Mouse (Mus musculus): ENCODE results near the gene Ttc30a1.

- TF ChIP-seq POLR2A (IDR thresholded peaks at IDR 0.05; ENCODE audit: borderline replicate concordance, low read depth, low read length) (no peak), CTCF (IDR thresholded peaks at IDR 0.05; ENCODE audit: low read depth, low read length) (peak; percentile 95)
These were observed 19.6 kb upstream of the Ttc30a1 start for GRCm38 (mm10) chr2:76001392-76001791.

Data from bone marrow macrophage, adult 2 months (primary cell).